Mouse (Mus musculus) embryo, embryonic 10 days (tissue): ENCODE results near the gene Nanos3.

ENCODE experiments used
- DNase-seq: peaks from one replicate; pipeline ENCODE4 v3.0.0-alpha.2; 2015; ENCODE audit warnings: low spot score

Nanos3 gene

GRCm38 (mm10) chr8:84185117-84185516 lies at the start of gene Nanos3:
TSS of gene Nanos3 (minus strand) at chr8:84185217.
- no peak for DNase-seq

- DNase-seq = no peak
Observed at GRCm38 (mm10) chr8:84233055-84233454, 48.0 kb upstream of the Nanos3 start.

GRCm38 (mm10) chr8:84230735-84231134 lies 45.7 kb upstream of the Nanos3 start:
- peak; percentile 35 for DNase-seq

- no peak for DNase-seq
Observed at GRCm38 (mm10) chr8:84223322-84224029, 38.5 kb upstream of the Nanos3 start.

GRCm38 (mm10) chr8:84222566-84223165 lies 37.6 kb upstream of the Nanos3 start:
- DNase-seq = no peak

- DNase-seq = no peak
Observed at GRCm38 (mm10) chr8:84220105-84220504, 35.1 kb upstream of the Nanos3 start.

- no peak for DNase-seq
Observed at GRCm38 (mm10) chr8:84218143-84218542, 33.1 kb upstream of the Nanos3 start.

GRCm38 (mm10) chr8:84217206-84217605 lies 32.2 kb upstream of the Nanos3 start:
- DNase-seq = no peak

GRCm38 (mm10) chr8:84213277-84213676 lies 28.3 kb upstream of the Nanos3 start:
- DNase-seq = no peak

GRCm38 (mm10) chr8:84211881-84212563 lies 27.0 kb upstream of the Nanos3 start:
- DNase-seq = no peak

GRCm38 (mm10) chr8:84211202-84211601 lies 26.2 kb upstream of the Nanos3 start:
- no peak for DNase-seq

GRCm38 (mm10) chr8:84210167-84210791 lies 25.3 kb upstream of the Nanos3 start:
- peak; percentile 82 for DNase-seq

- DNase-seq = no peak
Observed at GRCm38 (mm10) chr8:84208381-84209380, 23.7 kb upstream of the Nanos3 start.

- DNase-seq = no peak
Observed at GRCm38 (mm10) chr8:84207811-84208210, 22.8 kb upstream of the Nanos3 start.

GRCm38 (mm10) chr8:84206666-84207065 lies 21.6 kb upstream of the Nanos3 start:
- no peak for DNase-seq

- no peak for DNase-seq
Observed at GRCm38 (mm10) chr8:84205073-84205472, 20.1 kb upstream of the Nanos3 start.

GRCm38 (mm10) chr8:84203975-84204772 lies 19.2 kb upstream of the Nanos3 start:
- no peak for DNase-seq

- peak; percentile 71 for DNase-seq
Observed at GRCm38 (mm10) chr8:84202938-84203917, 18.2 kb upstream of the Nanos3 start.

- DNase-seq = no peak
Observed at GRCm38 (mm10) chr8:84202466-84202865, 17.4 kb upstream of the Nanos3 start.
